Comparison of ENCODE assay signal across 15 mouse cellular contexts in the genomic region with DNA sequence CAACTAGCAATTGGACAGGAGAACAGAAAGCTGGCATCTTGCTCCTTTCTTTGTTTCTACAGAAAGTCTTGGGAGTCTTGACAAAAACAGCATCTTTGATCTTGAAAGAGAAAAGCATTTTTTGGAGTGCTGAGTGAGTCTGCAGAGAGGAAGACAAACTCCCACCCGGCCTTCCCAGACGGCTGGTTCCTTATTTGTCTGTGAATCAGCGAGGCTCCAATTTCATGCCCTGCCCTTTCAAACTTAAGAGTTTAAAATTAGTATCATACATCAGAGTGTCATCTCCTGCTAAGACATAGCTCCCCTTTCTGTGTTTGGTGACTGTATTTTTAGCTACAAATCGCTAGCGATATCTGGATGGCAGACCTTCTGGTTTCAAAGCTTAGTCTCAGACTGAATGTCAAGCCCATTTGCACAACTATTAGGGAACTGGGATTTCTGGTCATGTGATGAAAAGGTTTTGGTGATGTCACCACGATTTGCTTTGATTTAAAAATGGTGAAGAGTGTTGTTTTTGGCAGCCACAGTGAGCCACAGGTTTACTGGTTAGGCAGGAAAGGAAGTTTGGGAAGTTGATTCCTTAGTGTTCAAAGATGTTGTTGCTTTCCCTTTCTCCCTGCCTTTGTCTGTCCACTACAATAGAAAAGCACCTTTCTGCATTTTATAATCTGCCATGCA. TPM values are rescaled to one million over a fixed set of nuclear protein-coding genes. Genes with fewer than 3 reads are reported as not detected.
DNase-seq lines count a peak whose midpoint lies in the region; ATAC-seq and TF ChIP-seq lines count a peak whose summit lies in the region.
"Had no signal": no experiment of that assay in that cellular context is flagged by ENCODE, and none has a peak within 500 bp of the region (broad histone marks: within the 10 kb centered on the region; RNA-seq: fewer than 3 reads in every experiment).

No protein-coding gene starts in this region.

- no peak overlapping the region for H3K9ac ChIP-seq in heart, adult 2 months (ENCODE audit: low read depth, low read length)
- H3K9ac ChIP-seq in heart, embryonic 14.5 days (ENCODE audit: low read length) = no peak overlapping the region
- H3K9ac ChIP-seq: embryonic facial prominence, embryonic 12.5 days; limb, embryonic 13.5 days; lung, embryonic 14.5 days had no signal

- H3K4me1 ChIP-seq in heart, adult 2 months (ENCODE audit: control insufficient read depth, insufficient read depth, low read length) = no peaks in the 10 kb centered on the region
- peaks cover 3 to 11% of the 10 kb centered on the region in 2 experiments; a peak in 2 of 4 replicates for H3K4me1 ChIP-seq in heart, embryonic 14.5 days (ENCODE audit: control insufficient read depth in 2 of 2, insufficient read depth in 2 of 2, low read length in 2 of 2)
- H3K4me1 ChIP-seq: embryonic facial prominence, embryonic 12.5 days; limb, embryonic 13.5 days had no signal

- H3K79me2 ChIP-seq in heart, adult 2 months (replicated peaks; ENCODE audit: control insufficient read depth, insufficient read depth, low read length) = no peaks in the 10 kb centered on the region

- H3K27me3 ChIP-seq in heart, adult 2 months (ENCODE audit: control insufficient read depth, insufficient read depth, low read length) = no peaks in the 10 kb centered on the region
- H3K27me3 ChIP-seq in heart, embryonic 14.5 days (ENCODE audit: control insufficient read depth, insufficient read depth, low read length) = no peaks in the 10 kb centered on the region
- H3K27me3 ChIP-seq: embryonic facial prominence, embryonic 12.5 days; limb, embryonic 13.5 days had no signal

- H3K9me3 ChIP-seq in heart, embryonic 14.5 days (ENCODE audit: control insufficient read depth, low read length) = 0 out of 2 replicates have a peak, but pooled peaks cover 2% of the 10 kb centered on the region
- H3K9me3 ChIP-seq: embryonic facial prominence, embryonic 12.5 days; limb, embryonic 13.5 days had no signal

- TF ChIP-seq EP300 in heart, adult 2 months (IDR thresholded peaks at IDR 0.05; ENCODE audit: insufficient read depth, low read depth, low read length) = no peak

- WGBS in heart, adult 2 months = 21% methylated on average over 6 of the region's 6 CpGs
- 20% methylated on average over 6 of the region's 6 CpGs for WGBS in heart, embryonic 14.5 days

- no peak for ATAC-seq in heart, embryonic 14.5 days (ENCODE audit: insufficient number of reproducible peaks, insufficient read depth, low FRiP score, low read depth)
- ATAC-seq: forebrain, embryonic 14.5 days had no signal

- TF ChIP-seq POLR2A in heart, adult 2 months (IDR thresholded peaks at IDR 0.05; ENCODE audit: insufficient read depth, low read depth, low read length) = no peak

- no peaks in the 10 kb centered on the region for H3K36me3 ChIP-seq in heart, adult 2 months (ENCODE audit: control insufficient read depth, insufficient read depth, low read length)
- H3K36me3 ChIP-seq in heart, embryonic 14.5 days (ENCODE audit: control insufficient read depth, insufficient read depth, low read length) = no peaks in the 10 kb centered on the region
- H3K36me3 ChIP-seq: embryonic facial prominence, embryonic 12.5 days; limb, embryonic 13.5 days had no signal

- no peak for TF ChIP-seq CTCF in heart, adult 2 months (IDR thresholded peaks at IDR 0.05)

- H3K4me3 ChIP-seq in heart, adult 2 months = no peak overlapping the region
- no peak overlapping the region for H3K4me3 ChIP-seq in heart, embryonic 14.5 days (ENCODE audit: control insufficient read depth in 1 of 2, insufficient read depth in 1 of 2, low read depth in 1 of 2, low read length in 2 of 2)
- H3K4me3 ChIP-seq: embryonic facial prominence, embryonic 12.5 days; limb, embryonic 13.5 days had no signal

- peak overlapping the region; percentile 40 for H3K27ac ChIP-seq in heart, adult 2 months
- peak overlapping the region; percentile 23 to 79 for H3K27ac ChIP-seq in heart, embryonic 14.5 days (replicated peaks in 1 of 2; ENCODE audit: control insufficient read depth in 1 of 2, insufficient read depth in 1 of 2, low read depth in 2 of 2, low read length in 2 of 2)
- H3K27ac ChIP-seq: embryonic facial prominence, embryonic 12.5 days; limb, embryonic 13.5 days had no signal

- DNase-seq in heart, adult 2 months = no peak
- no peak for DNase-seq in heart, postnatal 4 days
- DNase-seq in right cerebral cortex, adult 18-20 months = peak; percentile 24
- no peak for DNase-seq in right cerebral cortex, postnatal 36 days (ENCODE audit: low spot score in 2 of 2)
- no peak for DNase-seq in thymus, postnatal 10 days (ENCODE audit: low spot score in 2 of 2)
- no peak for DNase-seq in right cerebral cortex, postnatal 14 days
- DNase-seq in testis, postnatal 14 days (ENCODE audit: low spot score) = no peak
- DNase-seq: cerebellum, postnatal 14 days; lung, embryonic 14.5 days; spleen, adult 18-20 months had no signal

- H3K4me2 ChIP-seq in heart, embryonic 14.5 days (ENCODE audit: low read length) = peak overlapping the region; percentile 19; the same call in 1 of the 2 replicates
- H3K4me2 ChIP-seq: embryonic facial prominence, embryonic 12.5 days; limb, embryonic 13.5 days; lung, embryonic 14.5 days had no signal

- intact Hi-C loops in heart, adult 2 months (cut with DNase I) = no loop called here

RNA-seq across cellular contexts. Expression of gene Rapgef4, which starts 42.2 kb away (rescaled TPM):
- total RNA-seq in heart, adult 2 months (2021) = 10 to 100 TPM; 25.4 to 38.9 TPM
- polyA plus RNA-seq in heart, adult 2 months (2012; rRNA removed) = 15.3 and 35.4 TPM in 2 replicates
- total RNA-seq in heart, postnatal 4 days (2021) = 10 to 100 TPM; 11.1 to 13.6 TPM
- 3.0 and 3.2 TPM in 2 replicates for polyA plus RNA-seq in heart, embryonic 14.5 days (2014; fragmentation: Nextera tagmentation; extraction: Ambion mirVana)
- total RNA-seq: megakaryocyte-erythroid progenitor cell, adult 5-6 weeks had no signal
